In the genomic region with DNA sequence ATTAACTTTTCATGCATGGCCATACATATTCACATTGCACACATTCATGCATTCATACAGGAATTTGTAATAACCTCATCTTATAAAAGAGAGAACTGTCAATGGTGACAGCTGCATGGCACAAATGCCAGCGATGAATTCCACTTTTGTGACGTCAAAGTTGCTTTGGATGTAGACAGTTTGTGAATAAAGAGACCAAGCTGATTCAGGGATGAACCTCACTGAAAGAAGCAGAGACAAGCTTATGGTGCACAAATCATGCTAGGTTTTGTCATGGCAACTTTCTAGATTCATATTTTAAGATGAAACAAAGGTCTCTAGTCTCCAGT, we compare ENCODE assay signal across 26 mouse cellular contexts. TPM values are rescaled to one million over a fixed set of nuclear protein-coding genes. Genes with fewer than 3 reads are reported as not detected.
"Had no signal": no experiment of that assay in that cellular context is flagged by ENCODE, and none has a peak within 500 bp of the region (broad histone marks: within the 10 kb centered on the region; RNA-seq: fewer than 3 reads in every experiment).

No protein-coding gene starts in this region.

- H3K4me3 ChIP-seq: gastrocnemius, adult 2 months; heart, embryonic 10.5 days; heart, embryonic 12.5 days; hindbrain, embryonic 10.5 days; hindbrain, embryonic 12.5 days; intestine, embryonic 15.5 days; layer of hippocampus, adult 2 months; left cerebral cortex, adult 2 months; limb, embryonic 10.5 days; limb, embryonic 12.5 days; liver, embryonic 12.5 days had no signal

- H3K4me1 ChIP-seq: heart, embryonic 10.5 days; heart, embryonic 12.5 days; hindbrain, embryonic 10.5 days; hindbrain, embryonic 12.5 days; intestine, embryonic 15.5 days; limb, embryonic 10.5 days; limb, embryonic 12.5 days; liver, embryonic 12.5 days had no signal

- H3K27ac ChIP-seq: gastrocnemius, adult 2 months; heart, embryonic 10.5 days; hindbrain, embryonic 10.5 days; hindbrain, embryonic 12.5 days; hindbrain, embryonic 14.5 days; intestine, embryonic 15.5 days; layer of hippocampus, adult 2 months; left cerebral cortex, adult 2 months; limb, embryonic 10.5 days; limb, embryonic 12.5 days; liver, embryonic 12.5 days; liver, embryonic 14.5 days had no signal

- H3K9ac ChIP-seq: heart, embryonic 12.5 days; hindbrain, embryonic 12.5 days; hindbrain, embryonic 14.5 days; intestine, embryonic 15.5 days; limb, embryonic 12.5 days; liver, embryonic 12.5 days; liver, embryonic 14.5 days had no signal

- DNase-seq: gastrocnemius, adult 2 months; gastrocnemius, postnatal 10 days; gastrocnemius, postnatal 25 days; heart, adult 18-20 months; heart, postnatal 10 days; heart, postnatal 4 days; kidney, adult 18-20 months; kidney, adult 8-10 months; kidney, postnatal 10 days; kidney, postnatal 25 days; kidney, postnatal 4 days had no signal

- ATAC-seq: inflammation-experienced regulatory T-cells, adult 6 months; intestine, embryonic 15.5 days; intestine, postnatal 0 days; liver, embryonic 12.5 days had no signal

- H3K27me3 ChIP-seq: heart, embryonic 12.5 days; hindbrain, embryonic 12.5 days; intestine, embryonic 15.5 days; limb, embryonic 12.5 days; liver, embryonic 12.5 days had no signal

- H3K36me3 ChIP-seq: heart, embryonic 10.5 days; heart, embryonic 12.5 days; hindbrain, embryonic 10.5 days; hindbrain, embryonic 12.5 days; intestine, embryonic 15.5 days; limb, embryonic 10.5 days; limb, embryonic 12.5 days; liver, embryonic 12.5 days had no signal

- H3K4me2 ChIP-seq: heart, embryonic 12.5 days; hindbrain, embryonic 12.5 days; hindbrain, embryonic 14.5 days; intestine, embryonic 15.5 days; limb, embryonic 12.5 days; liver, embryonic 12.5 days had no signal

- H3K9me3 ChIP-seq: heart, embryonic 10.5 days; heart, embryonic 12.5 days; hindbrain, embryonic 10.5 days; hindbrain, embryonic 12.5 days; intestine, embryonic 15.5 days; limb, embryonic 10.5 days; limb, embryonic 12.5 days; liver, embryonic 12.5 days had no signal

RNA-seq across cellular contexts. Expression of a gene that starts 11.4 kb away (rescaled TPM):
- polyA plus RNA-seq: inflammation-experienced regulatory T-cells, adult 6 months; liver, adult 2 months; liver, embryonic 12.5 days had no signal
